Mouse (Mus musculus) liver, embryonic 16.5 days (tissue): ENCODE measurements around the gene U2af1l4. TPM values are rescaled to one million over a fixed set of nuclear protein-coding genes. Genes with fewer than 3 reads are reported as not detected.

Experiments
- ATAC-seq: fragments of 200-750 bp; cut with Nextera tagmentation; 2 replicates; pipeline ENCODE4 v1.8.0; 2017; ENCODE audit warnings: low read depth, mild to moderate bottlenecking, moderate number of reproducible peaks, moderate library complexity
- H3K27ac ChIP-seq: fragments of 300-500 bp; sonication (generic); 2 replicates; pipeline ENCODE4 v1.5.1; 2014; ENCODE audit warnings: mild to moderate bottlenecking, low read length
- H3K27me3 ChIP-seq: fragments of 300-500 bp; sonication (generic); 2 replicates; pipeline ENCODE4 v1.6.1; 2014; ENCODE audit warnings: low read depth, low read length, mixed read lengths; ENCODE audit not compliant: control insufficient read depth, insufficient read depth
- H3K36me3 ChIP-seq: fragments of 300-500 bp; sonication (generic); 2 replicates; pipeline ENCODE4 v1.6.1; 2014; ENCODE audit warnings: mild to moderate bottlenecking; ENCODE audit not compliant: control insufficient read depth, insufficient read depth
- H3K4me1 ChIP-seq: fragments of 300-500 bp; sonication (generic); 2 replicates; pipeline ENCODE4 v1.6.1; 2014; ENCODE audit warnings: low read depth, low read length, mixed read lengths; ENCODE audit not compliant: control insufficient read depth
- H3K4me2 ChIP-seq: fragments of 300-500 bp; sonication (generic); 2 replicates; pipeline ENCODE4 v1.6.1; 2014; ENCODE audit warnings: low read depth, low read length, mixed read lengths
- H3K4me3 ChIP-seq: fragments of 300-500 bp; sonication (generic); 2 replicates; pipeline ENCODE4 v1.5.1; 2014; ENCODE audit warnings: low read depth, mild to moderate bottlenecking, low read length
- H3K9ac ChIP-seq: fragments of 300-500 bp; sonication (generic); 2 replicates; pipeline ENCODE4 v1.6.1; 2014; ENCODE audit warnings: low read depth, low read length
- H3K9me3 ChIP-seq: fragments of 300-500 bp; sonication (generic); replicated peaks from 2 replicates; pipeline ENCODE4 v1.6.1; 2016; ENCODE audit warnings: low read length; ENCODE audit not compliant: control insufficient read depth
- WGBS: fragments of 180-500 bp; shearing (Covaris S2); extraction: QIAGEN DNeasy Blood & Tissue Kit; methylation state at CpG from one replicate; pipeline ENCODE4 v1.1.7; 2014; ENCODE audit not compliant: insufficient replicate concordance; 5-methylcytosine and 5-hydroxymethylcytosine counted together
- polyA plus RNA-seq: library from polyadenylated mRNA; unstranded; fragments of >200 nt; fragmentation: Nextera tagmentation; extraction: Ambion mirVana; gene quantifications from 2 replicates; pipeline ENCODE4 v1.2.1, GENCODE M21; 2015

U2af1l4 gene
- polyA plus RNA-seq, 1 experiment from 2014 or later = 32.6 TPM

DNA sequence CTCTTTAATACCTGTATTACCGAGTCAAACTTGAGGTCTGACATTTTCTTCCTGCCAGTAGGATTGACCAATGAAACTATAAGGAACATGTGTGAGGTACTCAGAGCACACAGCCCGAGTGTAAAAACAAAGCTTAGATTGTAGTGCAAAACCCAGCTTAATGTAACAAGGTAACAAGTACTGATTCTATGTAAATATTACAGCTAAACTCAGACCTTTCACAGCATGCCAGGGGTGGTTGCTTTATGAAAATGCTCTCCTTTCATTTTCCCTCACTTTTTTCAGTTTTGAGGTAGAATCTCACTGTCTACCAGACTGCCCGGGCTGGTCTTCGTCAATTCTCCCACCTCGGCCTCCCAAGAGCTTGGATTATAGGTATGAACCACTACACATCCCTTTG lies 33.0 kb downstream of the U2af1l4 start:
- Histone ChIP-seq H3K36me3 (no peaks in the 10 kb centered on the region), H3K4me2 (no peak overlapping the region), H3K27me3 (no peaks in the 10 kb centered on the region), H3K4me1 (peaks cover 12% of the 10 kb centered on the region), H3K27ac (no peak overlapping the region), H3K9ac (no peak overlapping the region), H3K4me3 (no peak overlapping the region), H3K9me3 (no peaks in the 10 kb centered on the region)
- WGBS = 64% methylated on average over 5 of the region's 5 CpGs
- no peak for ATAC-seq

DNA sequence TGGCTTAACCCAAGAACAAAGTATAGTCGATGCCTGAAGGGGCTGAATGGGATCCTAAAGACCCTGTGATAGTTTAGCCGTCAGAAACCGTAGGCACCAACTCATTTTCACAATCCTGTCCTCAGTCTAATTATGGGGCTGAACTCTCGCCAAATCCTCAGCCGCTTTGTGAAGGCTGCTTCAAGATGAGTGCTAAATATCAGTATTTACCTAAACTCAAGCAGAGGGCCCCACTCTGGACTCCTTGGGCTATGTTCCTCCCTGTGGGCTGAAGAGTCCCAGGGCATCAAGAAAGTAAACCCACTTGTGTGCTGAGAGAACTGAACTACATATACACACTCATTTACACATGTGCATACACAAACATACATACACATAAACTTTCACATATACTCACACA lies 33.7 kb downstream of the U2af1l4 start:
- peaks cover 12% of the 10 kb centered on the region for H3K4me1 ChIP-seq
- H3K27me3 ChIP-seq = no peaks in the 10 kb centered on the region
- H3K9ac ChIP-seq = no peak overlapping the region
- 62% methylated on average over 5 of the region's 5 CpGs for WGBS
- no peak for ATAC-seq
- no peak overlapping the region for H3K4me2 ChIP-seq
- H3K4me3 ChIP-seq = no peak overlapping the region
- H3K9me3 ChIP-seq = no peaks in the 10 kb centered on the region
- H3K27ac ChIP-seq = no peak overlapping the region
- H3K36me3 ChIP-seq = no peaks in the 10 kb centered on the region

DNA sequence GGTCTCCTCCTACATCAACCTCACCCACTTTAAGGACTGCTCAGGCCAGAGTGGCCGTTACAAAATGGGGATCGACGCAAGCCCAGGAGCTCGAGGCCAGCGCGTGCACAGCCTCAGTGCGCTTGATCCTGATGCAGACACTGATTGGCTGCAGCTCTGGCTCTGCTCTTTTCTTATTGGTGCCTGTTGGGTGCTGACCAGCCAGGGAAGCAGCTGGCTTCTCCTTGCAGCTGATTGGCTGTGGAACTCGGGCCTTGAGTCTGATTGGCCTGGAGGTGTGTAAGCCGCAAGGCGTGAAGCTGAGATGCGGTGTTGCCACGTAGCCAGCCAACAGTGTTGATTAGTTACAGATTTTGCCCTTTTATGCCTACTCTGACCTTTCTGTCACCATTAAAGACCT lies 35.7 kb downstream of the U2af1l4 start, which contains the start of gene Zbtb32:
Zbtb32 (minus strand) TSS at position 124 of the 400 bp plus-strand sequence.
- Histone ChIP-seq H3K4me2 (peak within 1 kb of the TSS; percentile 39; the same call in 1 of the 2 replicates), H3K27me3 (no peaks in the 10 kb centered on the region), H3K36me3 (no peaks in the 10 kb centered on the region), H3K4me3 (no peak within 1 kb of the TSS), H3K9ac (0 out of 2 replicates have a peak within 1 kb of the TSS, but pooled peaks have one; percentile 40), H3K4me1 (peaks cover 12% of the 10 kb centered on the region), H3K27ac (no peak within 1 kb of the TSS), H3K9me3 (no peaks in the 10 kb centered on the region)
- ATAC-seq = no peak
- WGBS = 88% methylated on average over 12 of the region's 12 CpGs

DNA sequence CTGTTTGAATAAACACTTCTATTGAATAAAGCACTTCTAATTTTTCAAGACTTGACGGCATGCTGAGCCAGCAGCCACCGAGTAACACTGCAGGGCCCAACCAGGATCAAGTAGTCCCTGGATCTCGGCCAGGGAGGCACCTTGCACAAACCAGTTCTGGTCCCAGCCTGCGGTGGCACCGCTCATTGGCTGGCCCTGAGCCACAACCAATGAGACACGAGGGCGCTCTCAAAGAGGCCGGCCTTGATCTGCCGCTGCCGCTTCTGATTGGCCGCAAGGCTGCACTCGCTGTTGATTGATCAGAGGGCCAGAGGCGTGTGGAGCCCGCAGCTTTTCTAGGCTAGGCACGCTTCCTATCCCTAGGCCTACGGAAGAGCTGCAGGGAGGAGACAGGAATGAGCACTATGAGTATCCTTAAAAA lies 36.8 kb downstream of the U2af1l4 start:
- 2% methylated on average over 16 of the region's 16 CpGs for WGBS
- H3K4me2 ChIP-seq = peak overlapping the region; percentile 42
- no peaks in the 10 kb centered on the region for H3K36me3 ChIP-seq
- H3K4me1 ChIP-seq = peaks cover 10% of the 10 kb centered on the region
- no peaks in the 10 kb centered on the region for H3K27me3 ChIP-seq
- H3K9me3 ChIP-seq = no peaks in the 10 kb centered on the region
- H3K9ac ChIP-seq = 0 out of 2 replicates have a peak overlapping the region, but pooled peaks have one; percentile 40
- H3K4me3 ChIP-seq = no peak overlapping the region
- ATAC-seq = peak; percentile 98
- H3K27ac ChIP-seq = no peak overlapping the region

DNA sequence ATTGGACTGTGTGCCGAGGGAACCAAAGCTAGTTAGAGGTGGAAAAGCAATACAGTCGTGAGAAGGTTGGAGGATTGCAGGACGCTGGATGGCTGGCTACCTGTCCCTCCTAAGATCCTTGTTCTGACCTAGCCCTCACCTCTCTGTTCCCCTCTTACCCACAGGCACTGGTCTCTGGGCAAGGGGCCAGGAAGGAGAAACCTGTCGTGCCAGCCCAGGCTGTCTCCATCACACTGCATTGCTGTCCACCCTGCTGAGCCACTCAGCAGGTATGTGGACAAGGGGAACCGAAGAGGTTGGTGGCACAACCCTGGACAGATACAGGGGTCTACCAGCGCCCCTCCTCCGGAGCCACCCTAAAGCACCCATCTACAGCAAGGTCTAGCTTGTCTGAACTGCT lies 37.5 kb downstream of the U2af1l4 start:
- Histone ChIP-seq H3K36me3 (no peaks in the 10 kb centered on the region), H3K4me3 (no peak overlapping the region), H3K27ac (no peak overlapping the region), H3K4me1 (peaks cover 10% of the 10 kb centered on the region), H3K27me3 (no peaks in the 10 kb centered on the region), H3K9ac (no peak overlapping the region), H3K9me3 (no peaks in the 10 kb centered on the region), H3K4me2 (peak overlapping the region; percentile 42; the same call in 1 of the 2 replicates)
- 67% methylated on average over 7 of the region's 7 CpGs for WGBS
- no peak for ATAC-seq

DNA sequence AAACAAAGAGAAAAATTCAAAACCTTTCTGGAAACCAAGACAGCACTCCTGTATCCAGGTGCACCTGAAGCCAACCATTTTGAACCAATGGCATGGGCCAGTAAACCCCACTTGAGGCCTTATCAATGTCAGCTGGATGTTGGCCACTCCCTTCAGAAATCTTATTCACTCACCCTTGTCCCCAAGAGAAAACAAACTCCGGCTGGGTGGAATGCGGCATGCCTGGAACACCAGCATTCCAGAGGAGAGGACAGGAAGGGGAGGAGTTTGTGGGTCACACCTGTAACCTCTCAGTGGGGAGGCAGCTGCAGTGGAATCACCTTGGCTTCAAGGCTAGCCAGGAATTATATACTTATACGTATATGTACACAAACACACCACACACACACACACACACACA lies 39.5 kb downstream of the U2af1l4 start:
- no peaks in the 10 kb centered on the region for H3K27me3 ChIP-seq
- peaks cover 10% of the 10 kb centered on the region for H3K4me1 ChIP-seq
- H3K4me2 ChIP-seq = no peak overlapping the region
- no peaks in the 10 kb centered on the region for H3K9me3 ChIP-seq
- no peaks in the 10 kb centered on the region for H3K36me3 ChIP-seq
- no peak overlapping the region for H3K9ac ChIP-seq
- H3K27ac ChIP-seq = no peak overlapping the region
- no peak for ATAC-seq
- H3K4me3 ChIP-seq = no peak overlapping the region
- WGBS = 57% methylated on average over 3 of the region's 3 CpGs

DNA sequence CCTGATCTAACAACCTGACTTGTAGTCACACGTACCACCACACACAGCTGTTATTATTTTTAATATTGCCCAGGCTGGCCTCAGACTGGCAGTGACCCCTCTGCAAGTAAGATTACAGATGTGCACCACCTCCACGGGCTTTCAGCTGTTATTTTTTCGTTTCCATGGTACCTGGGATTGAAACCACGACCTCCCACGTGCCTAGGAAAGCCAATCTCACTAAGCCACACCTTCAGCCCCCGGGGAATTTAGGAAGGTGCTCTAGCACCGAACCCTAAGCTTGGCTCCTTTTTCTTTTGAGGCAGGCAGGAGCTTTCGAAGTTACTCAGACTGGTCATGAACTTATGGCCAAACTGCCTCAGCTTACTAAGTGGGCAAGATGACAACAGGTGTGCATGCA lies 41.3 kb downstream of the U2af1l4 start:
- 47% methylated on average over 8 of the region's 8 CpGs for WGBS
- no peak overlapping the region for H3K9ac ChIP-seq
- no peaks in the 10 kb centered on the region for H3K27me3 ChIP-seq
- H3K36me3 ChIP-seq = no peaks in the 10 kb centered on the region
- H3K4me2 ChIP-seq = no peak overlapping the region
- no peaks in the 10 kb centered on the region for H3K9me3 ChIP-seq
- peaks cover 10% of the 10 kb centered on the region for H3K4me1 ChIP-seq
- H3K4me3 ChIP-seq = no peak overlapping the region
- ATAC-seq = no peak
- no peak overlapping the region for H3K27ac ChIP-seq

DNA sequence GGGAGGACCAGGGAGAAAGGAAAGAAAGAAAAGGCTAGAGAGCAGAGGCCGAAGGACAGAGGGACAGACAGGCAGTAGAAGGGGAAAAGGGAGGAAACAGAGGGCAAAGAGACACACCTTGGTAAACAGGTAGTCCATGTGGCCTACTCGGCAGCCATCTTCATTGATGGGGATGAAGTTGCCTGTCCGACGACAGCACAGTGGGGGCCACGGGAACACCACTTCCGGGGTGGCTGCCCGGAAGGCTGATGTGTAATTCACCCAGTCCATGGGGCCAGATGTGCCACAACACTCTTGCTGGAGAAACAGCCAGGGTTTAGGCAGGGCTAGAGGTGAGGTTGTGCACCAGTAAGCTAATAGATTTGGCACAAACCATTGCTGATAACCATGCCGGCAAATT lies 41.8 kb downstream of the U2af1l4 start:
- H3K36me3 ChIP-seq = no peaks in the 10 kb centered on the region
- H3K4me3 ChIP-seq = no peak overlapping the region
- no peak overlapping the region for H3K27ac ChIP-seq
- 70% methylated on average over 8 of the region's 8 CpGs for WGBS
- H3K4me1 ChIP-seq = peaks cover 6% of the 10 kb centered on the region
- H3K4me2 ChIP-seq = no peak overlapping the region
- no peak for ATAC-seq
- H3K27me3 ChIP-seq = no peaks in the 10 kb centered on the region
- H3K9ac ChIP-seq = no peak overlapping the region
- H3K9me3 ChIP-seq = no peaks in the 10 kb centered on the region

DNA sequence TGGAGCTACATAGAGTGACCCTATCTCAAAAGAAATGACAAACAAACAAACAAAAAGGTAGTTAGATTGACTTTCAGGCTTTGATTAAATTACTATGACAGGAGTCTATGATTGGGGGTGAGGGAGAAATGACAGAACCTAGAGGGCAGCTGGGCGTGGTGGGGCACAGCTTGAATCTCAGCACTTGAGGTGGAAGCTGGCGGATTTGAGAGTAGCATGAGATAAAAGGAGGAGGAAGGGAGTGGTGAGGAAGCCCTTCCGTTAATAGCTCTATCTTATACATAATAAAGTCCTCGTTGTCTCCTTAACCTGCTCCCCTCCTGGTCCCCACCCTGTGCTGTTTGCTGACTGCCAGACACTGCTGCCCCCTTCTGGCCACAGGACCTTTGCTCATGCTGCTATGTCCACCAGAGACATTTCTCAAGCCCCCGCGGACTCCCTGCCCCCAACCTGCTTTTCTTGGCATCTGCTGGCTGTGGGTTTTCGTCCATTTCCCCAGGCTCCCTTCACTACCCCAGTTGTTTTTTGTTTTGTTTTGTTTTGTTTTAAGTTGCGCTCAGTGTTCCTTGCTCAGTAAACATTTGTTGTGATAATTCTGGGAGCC lies 44.7 kb downstream of the U2af1l4 start:
- no peak overlapping the region for H3K4me3 ChIP-seq
- no peaks in the 10 kb centered on the region for H3K36me3 ChIP-seq
- H3K4me2 ChIP-seq = no peak overlapping the region
- H3K9me3 ChIP-seq = no peaks in the 10 kb centered on the region
- ATAC-seq = 0 out of 2 replicates have a peak, but pooled peaks have one; percentile 45
- H3K27ac ChIP-seq = no peak overlapping the region
- no peak overlapping the region for H3K9ac ChIP-seq
- 18% methylated on average over 8 of the region's 8 CpGs for WGBS
- no peaks in the 10 kb centered on the region for H3K27me3 ChIP-seq
- H3K4me1 ChIP-seq = no peaks in the 10 kb centered on the region
